Mouse (Mus musculus) spleen, postnatal 10 days (tissue): ENCODE measurements around the gene Timp2.

ENCODE experiments used
- DNase-seq, 2 experiments: peaks; one replicate each; pipeline ENCODE4 v3.0.0; 2021 to 2022; ENCODE audit warnings: low spot score in 2 of 2

The Timp2 gene

DNA sequence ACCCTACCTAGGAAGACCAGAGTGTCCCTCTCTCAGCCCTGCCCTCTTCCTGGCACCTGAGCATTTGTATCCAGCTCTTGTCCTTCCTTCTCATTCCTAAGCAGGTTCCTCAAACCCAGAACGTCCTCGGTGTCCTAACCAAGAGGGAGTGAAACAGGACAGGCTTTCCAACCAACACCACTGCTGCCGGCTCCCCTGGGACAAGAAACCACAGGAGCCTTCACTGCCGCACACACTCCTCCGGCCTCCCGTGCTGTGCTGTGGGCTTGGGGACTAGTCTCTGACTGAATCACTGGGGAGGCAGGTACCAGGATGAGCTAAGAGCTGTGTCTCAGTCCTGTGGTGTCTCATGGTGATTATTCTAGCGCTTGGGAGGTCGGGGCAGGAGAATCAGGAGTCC is 14.1 kb upstream of the Timp2 start:
- DNase-seq, result no peak

DNA sequence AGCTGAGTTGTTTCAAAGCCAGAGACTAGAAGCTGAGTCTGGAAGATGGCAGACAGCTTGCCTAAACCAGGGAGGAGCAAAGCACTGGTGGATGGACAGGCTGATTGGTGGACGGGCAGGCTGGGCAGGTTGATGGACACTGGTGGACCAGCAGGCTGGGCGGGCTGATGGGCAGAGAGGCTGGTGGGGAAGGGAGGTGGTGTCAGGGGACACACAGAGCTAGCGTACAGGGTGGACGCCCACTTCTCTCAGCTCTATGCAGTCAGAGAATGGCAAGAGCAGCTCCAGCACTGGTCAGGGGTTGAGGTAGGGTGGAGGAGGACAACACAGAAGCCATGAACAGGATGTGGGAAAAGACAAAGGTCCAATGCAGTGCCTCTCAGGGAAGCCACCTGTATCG is 13.7 kb upstream of the Timp2 start:
- no peak for DNase-seq

DNA sequence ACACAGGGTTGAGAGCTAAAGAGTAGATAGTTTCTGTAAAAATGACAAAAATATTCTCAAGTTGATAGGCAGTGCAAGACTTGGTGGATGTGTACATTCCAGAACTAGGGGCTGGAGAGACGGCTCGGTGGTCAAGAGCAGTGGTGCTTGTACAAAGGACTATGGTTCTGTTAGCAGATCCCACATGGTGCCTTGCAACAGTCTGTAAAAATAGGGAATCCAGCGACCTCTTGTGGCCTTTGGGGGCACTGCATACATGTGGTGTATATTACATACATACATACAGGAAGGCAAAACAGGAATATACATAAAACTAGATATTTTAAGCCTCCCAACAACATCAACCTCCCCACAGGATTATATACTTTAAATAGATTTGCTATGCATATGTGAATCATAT is 12.8 kb upstream of the Timp2 start:
- DNase-seq, result peak in 1 of 2 experiments; percentile 50

DNA sequence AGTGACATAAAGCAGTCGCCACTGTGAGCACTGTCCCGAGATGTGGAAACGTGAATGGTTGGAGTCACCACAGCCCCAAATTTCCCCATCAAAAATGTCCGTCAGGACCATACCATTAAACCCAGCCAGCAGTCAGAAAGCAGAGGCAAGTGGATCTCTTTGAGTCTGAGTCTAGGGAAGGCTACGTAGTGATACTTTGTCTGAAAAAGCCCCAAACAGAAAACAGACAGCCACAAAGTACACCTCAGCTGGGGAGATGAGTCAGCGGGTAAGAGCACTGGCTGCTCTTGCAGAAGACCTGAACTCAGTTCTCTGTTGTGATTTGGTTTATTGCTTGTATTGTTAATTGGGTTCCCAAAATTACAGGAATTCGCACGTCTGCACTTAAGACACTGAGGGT is 11.0 kb upstream of the Timp2 start:
- DNase-seq, result no peak

DNA sequence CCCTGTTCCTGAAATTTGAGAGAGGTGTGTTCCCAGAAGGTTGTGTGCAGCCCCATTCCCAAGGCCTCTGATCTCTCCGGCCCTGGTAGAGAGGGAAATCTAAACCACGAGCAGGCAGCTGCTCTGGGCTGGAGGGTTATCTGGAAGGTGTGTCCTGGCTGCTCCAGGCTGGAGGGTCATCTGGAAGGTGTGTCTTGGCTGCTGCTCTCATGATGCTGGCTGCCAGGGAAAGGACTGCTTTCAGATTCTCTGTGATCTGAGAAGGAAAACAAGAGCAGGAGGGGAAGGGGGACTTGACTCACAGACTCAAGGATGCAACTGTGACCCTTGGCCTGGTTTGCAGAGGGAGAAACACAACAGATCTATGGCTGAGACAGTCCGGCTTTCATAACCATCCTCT is 10.6 kb upstream of the Timp2 start:
- DNase-seq, result no peak

DNA sequence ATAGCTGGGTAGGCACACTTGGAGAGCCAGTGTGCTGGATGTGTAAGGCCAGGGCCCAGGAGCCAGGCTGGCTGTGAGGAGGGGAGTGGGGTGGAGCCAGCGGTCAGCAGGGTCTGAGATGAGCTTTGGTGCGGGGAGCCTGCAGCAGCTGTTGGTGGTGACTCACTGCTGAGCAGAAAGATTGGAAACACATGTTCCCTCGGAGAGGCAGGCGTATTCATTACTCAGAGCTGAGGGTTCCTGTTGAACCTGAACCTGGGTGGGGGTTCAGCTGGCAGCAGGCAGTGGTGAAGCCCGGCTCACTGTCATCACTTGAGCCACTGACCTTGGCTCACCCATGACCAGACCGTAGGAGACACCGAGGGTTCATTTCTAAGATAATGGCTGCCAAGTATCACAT is 9.6 kb upstream of the Timp2 start:
- no peak for DNase-seq

DNA sequence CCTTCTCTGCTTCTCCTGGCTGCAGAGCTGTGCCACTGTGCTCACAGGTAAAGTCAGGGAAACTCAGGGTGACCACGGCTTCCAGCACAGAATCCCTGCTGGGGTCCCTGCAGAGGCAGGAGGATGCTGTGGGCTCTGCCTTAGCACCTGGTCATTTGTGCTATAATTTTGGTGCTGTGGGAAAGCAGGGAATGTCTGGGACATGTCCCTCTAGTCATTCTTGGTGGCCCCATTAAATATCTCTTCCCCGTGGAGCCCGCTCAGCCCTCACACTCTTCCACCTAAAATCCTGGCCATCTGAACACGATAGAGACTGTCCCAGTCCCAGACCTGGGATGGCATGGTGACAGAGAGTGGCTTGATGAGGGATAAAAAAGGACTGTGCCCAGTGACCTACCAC is 8.5 kb upstream of the Timp2 start:
- DNase-seq, result no peak

DNA sequence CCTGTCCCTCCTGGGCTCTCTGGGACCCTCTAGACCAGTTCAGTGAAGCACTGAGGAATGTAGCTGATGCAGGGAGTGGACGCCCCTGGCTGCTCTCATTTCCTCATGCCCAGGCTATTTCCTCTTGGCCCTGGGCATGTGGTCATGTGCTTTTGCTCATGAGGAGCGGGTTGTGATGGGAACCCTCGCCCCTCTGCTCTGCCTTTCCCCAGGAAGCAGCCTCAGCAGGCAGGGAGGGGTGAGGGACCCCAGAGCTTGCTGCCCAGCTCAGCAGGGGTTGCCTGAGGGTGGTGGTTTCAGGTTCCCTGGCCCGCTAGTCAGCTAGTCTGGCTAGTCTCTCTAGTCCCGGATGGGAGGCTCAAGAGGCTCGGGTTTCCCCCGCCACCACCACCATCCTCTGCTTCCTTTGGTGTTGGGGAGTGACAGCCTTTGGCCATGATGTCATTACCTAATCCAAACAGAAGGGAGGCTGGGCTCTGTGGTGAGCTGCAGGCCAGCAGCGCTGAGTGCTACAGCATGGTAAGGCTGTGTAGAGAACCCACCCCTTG is 7.5 kb upstream of the Timp2 start:
- no peak for DNase-seq

DNA sequence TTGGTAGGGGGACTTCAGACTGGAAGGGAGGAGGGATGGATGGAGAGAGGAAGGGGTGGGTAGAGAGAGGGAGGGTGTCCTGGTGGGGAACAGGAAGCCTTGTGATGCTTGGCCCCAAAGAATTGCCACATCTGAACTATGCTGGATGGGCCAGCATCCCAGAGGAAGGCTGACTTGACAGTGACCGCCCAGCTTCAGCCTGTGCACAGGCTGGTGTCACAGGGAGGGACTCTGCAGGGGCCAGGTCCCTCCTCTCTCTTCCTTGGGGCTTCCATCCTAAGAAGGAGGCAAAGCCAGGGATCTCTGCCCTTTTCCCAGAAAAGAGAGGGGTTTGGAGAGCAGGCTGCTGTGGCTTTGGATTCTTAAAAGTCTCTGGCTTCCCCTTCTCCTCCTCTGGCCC is 7.0 kb upstream of the Timp2 start:
- no peak for DNase-seq

DNA sequence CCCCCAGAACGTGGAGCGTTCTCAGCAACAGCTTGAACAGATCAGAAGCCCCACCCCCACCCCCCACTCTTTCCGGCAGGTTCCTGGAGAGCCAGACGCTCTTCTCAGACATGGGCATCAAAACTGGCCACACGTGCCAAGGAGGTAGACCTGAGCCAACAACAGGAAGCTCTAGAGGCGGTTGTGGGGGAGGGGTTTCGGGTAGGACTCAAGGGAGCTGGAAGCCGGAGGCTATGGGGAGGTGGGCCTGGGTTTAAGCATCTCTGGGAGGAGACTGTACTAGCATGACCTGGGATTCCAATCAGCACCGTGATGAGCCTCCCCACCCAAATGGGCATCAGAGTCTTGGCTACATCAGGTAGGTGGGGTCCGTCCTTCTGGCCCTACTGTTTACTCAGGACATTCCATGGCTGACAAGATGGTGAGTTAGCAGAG is 5.4 kb upstream of the Timp2 start:
- DNase-seq, result no peak

DNA sequence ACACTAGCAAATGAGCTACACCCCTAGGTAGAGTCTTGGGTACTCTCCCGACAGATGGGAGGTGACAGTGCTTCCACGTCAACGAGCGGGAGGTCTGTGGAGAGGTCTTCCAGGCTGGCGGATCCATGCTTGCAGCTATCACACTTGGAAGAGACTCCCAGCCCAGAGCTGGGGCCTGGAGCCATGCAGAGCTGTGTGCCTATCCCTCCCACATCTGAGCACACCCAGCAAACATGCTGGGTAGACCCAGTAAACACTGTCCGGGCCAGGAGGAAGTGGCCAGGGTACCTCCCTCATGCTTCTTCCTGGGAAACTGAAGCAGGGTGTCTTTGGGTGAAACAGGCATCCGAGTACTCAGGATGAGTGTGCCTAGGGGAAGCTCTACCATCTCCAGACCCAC is 5.0 kb upstream of the Timp2 start:
- DNase-seq, result no peak

DNA sequence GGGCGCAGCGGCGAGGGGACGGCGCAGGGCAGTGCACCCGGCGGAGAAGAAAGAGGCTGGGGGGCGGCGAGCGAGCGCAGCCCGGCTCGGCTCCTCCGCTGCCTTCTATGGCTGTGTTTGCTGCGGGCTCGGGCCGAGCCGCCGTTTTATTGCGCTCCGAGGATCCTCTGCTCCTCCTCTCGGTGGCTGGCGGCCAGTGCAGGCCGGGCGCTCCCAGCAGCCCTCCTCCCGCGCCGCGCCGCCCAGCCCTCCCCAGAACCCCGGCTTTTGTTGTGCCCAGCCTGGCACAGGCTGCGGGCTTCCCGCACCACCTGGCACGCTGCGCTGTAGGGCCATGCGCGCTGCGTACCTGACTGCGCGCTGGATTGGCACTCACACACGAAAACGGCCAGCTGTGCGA is 335 bp downstream of the Timp2 start:
- DNase-seq, result peak; percentile 58 to 82

DNA sequence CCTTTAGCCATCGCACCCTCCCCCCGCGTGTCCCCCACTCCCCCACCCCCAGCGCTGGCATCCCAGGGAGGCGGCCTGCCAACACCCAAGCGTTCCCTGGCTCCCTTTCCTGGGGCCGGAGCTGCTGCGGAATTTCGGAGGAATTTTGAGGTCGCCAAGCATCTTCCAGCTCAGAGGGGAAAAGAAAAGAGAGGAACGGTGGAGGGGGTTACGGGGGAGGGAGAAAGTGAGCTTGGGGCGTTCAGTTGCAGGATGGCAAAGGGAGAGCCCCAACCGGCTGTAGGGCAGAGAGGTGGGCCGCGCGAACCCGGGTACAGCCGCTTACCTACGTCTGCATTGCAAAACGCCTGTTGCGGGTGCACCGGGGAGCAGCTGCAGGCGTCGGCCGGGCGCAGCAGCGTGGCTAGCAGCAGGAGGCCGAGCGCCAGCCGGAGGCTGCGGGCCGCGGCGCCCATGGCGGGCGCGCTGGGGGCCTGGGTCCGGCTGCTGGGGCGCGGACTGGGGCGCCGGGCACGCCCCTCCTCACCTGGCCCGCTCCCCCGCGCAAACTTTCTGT is 826 bp downstream of the Timp2 start:
- DNase-seq, result peak in 1 of 2 experiments; percentile 41

DNA sequence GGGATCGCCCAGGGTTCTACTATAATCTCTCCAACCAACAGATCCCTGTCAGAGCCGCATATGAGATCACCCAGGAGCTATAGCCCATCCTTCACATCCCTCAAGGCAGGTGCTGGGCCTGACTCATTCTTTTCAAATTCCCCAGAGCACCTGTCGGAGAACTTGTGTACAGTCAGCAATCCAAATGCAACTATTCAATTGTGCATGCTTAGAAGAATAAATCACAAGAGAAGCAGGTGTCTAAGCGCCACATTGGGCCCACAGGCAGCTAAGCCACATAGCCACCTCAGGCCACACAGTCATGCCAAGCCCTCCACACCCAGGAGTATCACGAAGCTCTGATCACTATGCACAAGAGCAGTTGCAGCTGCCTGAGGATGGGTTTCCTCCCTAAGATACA is 6.0 kb downstream of the Timp2 start:
- DNase-seq, result no peak

DNA sequence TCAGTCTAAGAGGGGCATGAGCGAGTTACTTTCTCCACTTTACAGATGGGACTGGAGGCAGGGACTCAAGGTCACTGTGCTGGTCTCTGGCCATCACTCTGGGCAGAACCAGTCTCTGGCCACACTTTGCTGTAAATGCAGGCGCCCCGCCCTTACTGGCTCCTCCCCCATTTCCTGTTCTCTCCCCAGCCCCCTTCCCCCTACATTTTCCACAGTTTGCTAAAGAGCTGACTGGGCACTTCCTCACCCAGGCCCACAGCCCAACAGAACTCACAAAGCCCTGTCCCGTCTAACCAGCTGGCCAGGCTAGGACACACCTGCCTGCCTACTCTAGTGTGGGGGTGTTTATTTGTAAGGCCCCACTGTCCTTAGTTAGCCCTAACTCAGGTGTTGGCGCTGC is 6.7 kb downstream of the Timp2 start:
- DNase-seq, result peak; percentile 34 to 77

DNA sequence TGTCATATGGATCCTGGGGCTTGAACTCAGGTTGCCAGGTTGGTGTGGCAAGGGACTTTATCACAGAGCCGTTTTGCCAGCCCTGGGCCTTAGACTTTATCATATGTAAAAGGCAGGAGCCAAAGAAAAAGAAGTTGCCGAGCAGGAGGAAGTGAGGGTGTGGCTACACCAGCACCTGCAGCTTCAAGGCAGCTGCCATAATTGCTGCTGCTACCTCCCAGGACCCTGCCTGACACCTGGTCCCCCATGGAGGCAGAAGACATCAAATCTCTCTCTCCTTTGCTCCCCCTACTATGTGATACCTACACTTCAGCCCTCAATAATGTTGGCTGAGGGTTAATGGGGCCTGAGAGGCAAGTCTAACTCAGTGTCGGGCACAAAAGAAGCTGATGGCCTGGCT is 7.1 kb downstream of the Timp2 start:
- DNase-seq, result peak; percentile 18 to 40

DNA sequence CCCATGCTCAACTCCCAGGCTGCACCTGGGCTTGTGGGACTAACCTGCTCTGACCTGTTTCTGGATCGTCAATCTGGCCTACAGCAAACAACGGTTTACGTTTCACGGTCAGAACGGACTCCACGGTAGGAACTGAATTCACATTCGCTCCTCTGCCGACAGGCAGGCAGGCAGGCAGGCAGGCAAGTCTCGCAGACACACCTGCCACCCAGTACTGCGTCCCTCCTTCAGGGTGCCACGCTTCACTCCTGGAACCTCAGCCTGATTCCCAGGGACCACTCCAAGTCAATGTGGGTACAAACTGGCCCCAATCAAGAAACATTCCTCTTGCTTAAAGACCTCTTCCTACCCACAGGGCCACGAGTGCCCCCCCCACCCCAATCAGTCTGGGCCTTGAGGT is 7.6 kb downstream of the Timp2 start:
- DNase-seq, result no peak

DNA sequence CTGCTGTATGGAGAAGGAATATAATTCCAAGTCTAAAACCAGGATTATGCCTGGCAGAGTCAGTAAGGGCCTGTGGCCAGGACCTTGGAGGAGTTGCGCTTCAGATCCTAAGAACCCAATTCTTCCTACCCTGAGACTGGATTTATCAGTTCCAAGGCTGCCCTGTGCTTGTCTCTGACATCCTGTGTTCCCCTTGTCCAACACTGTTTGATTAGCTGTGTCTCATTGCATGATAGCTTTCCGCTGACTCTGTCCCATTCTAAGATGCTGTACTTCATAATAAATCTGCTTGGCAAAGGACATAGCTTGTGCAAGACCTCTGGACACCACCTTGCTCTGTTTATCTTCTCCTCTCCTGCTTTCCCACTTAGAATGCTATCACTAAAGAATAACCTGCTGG is 8.1 kb downstream of the Timp2 start:
- no peak for DNase-seq

DNA sequence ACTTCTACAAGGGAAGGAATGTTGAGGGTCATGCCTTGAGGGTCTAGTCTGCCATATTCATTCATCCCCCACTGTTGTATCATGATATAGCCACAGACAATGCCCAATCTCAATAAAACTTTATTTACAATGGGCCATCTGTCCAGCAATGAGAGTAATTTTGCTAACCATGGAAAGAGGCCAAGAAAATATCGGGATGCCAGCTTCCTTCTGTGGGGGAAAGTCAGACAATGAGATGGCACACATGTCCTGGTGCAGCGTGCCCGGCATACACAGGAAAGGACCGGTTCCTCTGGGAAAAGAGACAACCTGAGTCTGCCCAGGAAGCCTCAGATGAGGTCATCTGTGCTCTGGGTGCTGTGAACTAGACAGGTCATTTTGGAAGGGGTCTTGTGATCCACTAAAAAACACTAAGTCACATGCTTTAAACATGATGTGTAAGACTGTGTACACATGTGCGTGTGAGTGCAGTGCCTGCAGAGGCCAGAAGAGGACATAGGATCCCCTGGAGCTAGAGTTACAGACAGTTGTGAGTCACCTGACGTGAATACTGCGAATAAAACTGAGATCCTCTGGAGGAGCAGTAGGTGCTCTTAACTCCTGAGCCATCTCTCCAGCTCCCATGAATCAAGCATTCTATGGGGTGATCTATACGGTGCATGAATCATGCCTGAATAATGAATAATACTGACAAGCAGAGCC is 9.0 kb downstream of the Timp2 start:
- no peak for DNase-seq

DNA sequence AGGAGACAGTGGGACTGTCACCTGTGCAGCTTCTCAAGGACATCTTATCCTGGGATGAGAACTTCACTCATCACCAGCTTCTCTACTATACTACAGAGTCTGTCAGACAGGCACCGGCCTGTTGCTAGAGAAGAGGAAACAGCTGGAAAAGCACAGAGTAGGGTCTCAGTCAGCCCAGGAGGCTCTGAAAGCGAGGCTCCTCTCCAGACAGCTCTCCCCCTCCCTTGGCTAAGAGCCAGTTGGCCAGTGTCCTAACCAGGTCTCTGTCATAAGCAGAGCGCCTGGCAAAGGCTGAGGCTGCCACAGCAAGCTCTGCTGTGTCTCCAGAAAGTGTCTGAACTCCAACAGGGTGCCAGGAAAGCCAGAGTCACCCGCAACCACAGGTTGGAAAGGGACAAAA is 9.8 kb downstream of the Timp2 start:
- no peak for DNase-seq

DNA sequence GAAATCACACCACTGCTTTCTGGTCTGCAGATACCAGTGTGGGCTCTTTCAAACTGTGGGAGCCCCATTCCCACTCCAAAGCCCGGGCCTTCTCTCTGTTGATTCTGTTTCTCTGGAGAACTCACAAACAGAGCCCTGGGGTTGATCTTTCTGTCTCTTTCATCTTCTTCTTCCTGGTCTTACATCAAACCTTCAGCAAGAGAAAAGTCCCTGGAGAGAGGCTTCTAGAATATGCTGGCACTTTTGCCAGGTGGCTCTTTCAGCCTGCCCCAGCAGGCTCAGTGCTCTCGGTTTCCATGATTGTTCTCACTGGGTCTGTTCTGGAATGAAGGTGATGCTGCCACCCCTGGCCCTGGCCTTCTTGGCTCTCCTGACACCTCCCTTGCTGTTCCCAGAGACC is 11.9 kb downstream of the Timp2 start:
- no peak for DNase-seq

DNA sequence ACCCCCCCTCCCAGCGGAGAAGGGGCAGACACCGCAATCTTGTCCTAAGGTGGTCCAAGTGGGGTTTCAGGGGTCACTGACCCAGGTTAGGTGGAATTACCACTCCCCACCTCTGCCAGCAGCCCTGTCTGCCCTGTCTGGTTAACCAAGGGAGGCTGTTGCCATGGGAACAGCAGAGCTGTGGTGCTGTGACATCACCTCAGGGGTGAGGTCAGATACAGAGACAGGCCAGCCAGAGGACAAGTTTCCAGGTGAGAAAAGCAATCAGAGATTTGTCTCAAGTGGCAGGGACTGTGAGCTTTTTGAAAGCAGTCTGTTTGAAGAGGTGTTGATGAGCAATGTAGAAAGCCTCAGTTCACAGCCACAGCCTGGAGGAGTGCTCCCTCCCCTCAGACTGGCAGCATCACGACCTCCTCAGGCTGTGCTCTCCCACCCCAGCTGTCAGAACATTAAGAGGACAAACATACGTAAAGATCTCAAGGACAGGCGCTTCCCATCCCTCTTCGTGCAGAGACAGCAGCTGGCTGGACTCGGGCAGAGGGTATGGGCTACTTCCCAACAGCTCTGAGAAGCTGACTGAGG is 13.0 kb downstream of the Timp2 start, which contains the start of gene Cep295nl:
Cep295nl (minus strand) TSS at position 101 of the 582 bp plus-strand sequence.
- DNase-seq, result no peak

DNA sequence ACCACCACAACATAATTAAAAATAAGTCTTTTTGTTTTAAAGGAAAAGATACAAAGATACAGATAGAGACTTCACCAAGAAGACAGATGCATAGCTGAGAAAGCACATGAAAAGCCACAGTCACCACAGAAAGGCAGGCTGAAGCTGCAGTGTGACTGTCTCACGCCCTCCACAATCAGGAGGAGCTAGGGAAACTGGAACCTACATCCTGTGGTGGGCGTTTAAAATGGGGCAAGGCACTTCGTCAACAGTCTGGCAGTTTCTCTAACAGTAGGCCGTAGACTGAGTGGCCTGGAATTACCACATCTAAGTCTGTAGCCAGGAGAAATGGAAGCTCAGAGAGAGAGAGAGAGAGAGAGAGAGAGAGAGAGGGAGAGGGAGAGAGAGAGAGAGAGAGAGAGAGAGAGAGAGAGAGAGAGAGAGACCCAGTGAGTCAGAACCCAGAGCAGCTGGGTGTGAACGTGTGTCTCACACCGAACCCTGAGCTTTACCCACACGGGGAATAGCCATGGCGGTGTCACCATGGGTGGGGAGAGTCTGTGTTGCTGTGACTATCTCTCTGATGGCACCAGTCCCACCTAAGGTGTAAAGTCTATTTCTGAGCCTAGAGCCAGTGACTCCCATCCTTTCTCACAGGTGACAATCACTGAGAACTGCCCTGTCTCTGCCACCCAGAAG is 17.9 kb downstream of the Timp2 start:
- DNase-seq, result no peak
